Mouse (Mus musculus) layer of hippocampus, adult 8-10 months (tissue): ENCODE data around the gene Tead2. TPM values are rescaled to one million over a fixed set of nuclear protein-coding genes. Genes with fewer than 3 reads are reported as not detected.

Source experiments
- DNase-seq, 2 experiments: peaks; one replicate each; pipeline ENCODE4 v3.0.0; 2022; ENCODE audit warnings: low spot score in 2 of 2
- total RNA-seq, 4 experiments: library from RNA; stranded (reverse); gene quantifications; 2 replicates each; pipeline ENCODE4 v1.2.4; 2022

The Tead2 gene
- total RNA-seq, 4 experiments from 2014 or later: 2.2 to 5.4 (median 3.7) TPM

- no peak for DNase-seq
Measured at GRCm38 (mm10) chr7:45191803-45192363, 23.7 kb upstream of the Tead2 start.

DNA sequence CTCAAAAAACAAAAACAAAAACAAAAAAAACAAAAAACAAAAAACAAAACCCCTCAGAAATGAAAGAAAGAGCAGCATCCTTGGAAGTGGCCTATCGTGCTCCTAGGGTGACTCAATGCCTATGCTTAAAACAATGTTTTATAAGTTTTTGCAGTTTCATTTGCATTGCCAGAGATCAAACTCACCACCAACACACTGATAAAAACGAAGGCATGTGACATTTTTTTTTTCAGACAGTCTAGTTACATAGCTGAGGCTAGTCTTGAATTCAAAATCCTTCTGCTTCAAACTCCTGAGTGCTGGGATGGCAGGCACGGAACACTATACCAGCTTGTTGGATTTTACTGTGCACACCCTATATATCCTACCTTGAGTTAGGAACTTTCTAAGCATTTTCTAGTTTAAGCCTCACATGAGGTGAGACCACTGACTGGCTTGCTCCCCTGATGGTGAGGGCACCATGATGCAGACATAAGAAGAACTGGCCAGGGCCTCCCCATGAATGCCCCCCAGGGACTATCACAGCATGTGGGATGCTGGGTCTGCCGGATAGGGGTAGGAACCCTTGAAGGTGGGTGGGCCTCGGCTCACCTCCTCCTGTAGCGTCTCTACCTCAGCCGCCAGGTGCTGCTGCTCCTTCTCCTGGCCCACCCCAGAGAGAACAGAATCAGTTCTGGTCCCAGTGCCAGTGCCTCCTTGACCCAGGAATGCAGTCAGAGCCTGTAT is 22.8 kb upstream of the Tead2 start:
- no peak for DNase-seq

DNA sequence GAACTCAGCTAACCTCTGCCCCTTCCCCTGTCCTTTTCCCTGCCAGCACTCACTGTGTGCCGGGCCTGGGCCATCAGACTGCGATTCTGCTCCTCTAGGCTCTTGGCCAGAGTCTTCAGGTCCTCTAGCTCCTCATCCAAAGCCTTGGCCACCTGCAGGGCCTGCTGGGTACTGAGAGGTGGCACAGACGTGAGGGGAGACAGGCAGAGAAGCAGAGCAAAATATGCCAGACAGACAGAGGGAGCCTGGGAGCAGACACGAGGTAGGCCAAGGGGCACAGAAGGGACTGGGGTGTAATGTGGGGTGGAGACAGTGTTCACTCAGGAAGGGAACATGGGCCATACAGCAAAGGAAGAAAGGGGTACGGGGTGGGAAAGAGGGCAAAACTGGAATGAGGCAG is 22.1 kb upstream of the Tead2 start:
- no peak for DNase-seq

- no peak for DNase-seq
Measured at GRCm38 (mm10) chr7:45193871-45194785, 21.4 kb upstream of the Tead2 start.

DNA sequence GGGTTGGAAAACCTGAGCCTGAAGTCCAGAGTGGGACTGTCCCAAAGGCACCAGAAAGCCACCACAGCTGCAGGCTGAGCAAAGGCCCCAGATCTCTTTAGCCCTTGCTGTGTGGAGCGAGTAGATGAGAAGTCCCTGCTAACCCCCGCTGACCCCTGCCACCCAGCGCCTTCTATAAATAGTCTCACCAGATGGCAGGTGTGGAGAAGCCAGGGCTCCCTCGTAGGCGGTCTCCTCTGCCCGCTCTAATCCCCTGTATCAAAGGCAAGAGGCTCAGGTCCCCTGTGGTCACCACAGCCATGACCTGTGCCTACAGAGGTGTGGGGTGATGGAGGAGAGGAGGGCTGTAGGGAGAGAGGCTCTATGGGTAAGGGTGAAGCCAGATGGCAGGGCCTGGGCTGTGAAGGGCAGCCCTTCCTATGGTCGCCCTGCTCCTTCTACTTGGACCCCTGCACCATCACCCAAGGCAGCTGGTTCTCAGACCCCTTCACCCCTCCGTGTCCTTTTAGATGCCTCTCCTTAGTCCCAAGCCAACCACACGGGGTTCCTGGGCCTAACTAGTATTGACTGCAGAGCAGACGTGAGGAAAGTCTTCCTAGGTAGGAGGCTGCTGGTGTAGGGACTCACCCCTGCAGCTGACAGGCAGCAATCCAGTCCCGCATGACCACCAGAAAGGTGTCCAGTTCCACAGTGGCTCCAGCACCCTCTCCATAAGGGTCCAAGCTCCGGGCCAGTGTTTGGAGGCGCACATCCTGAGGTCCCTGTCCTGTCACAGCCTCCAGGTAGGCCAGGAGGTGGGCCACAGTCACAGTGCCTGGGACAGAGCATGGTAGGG is 20.0 kb upstream of the Tead2 start:
- no peak for DNase-seq

GRCm38 (mm10) chr7:45196176-45196535 is 19.4 kb upstream of the Tead2 start:
- no peak for DNase-seq

GRCm38 (mm10) chr7:45196994-45197393 is 18.6 kb upstream of the Tead2 start:
- DNase-seq: no peak

- DNase-seq: peak; percentile 69 to 71
Measured at GRCm38 (mm10) chr7:45198435-45198834, 17.1 kb upstream of the Tead2 start.

DNA sequence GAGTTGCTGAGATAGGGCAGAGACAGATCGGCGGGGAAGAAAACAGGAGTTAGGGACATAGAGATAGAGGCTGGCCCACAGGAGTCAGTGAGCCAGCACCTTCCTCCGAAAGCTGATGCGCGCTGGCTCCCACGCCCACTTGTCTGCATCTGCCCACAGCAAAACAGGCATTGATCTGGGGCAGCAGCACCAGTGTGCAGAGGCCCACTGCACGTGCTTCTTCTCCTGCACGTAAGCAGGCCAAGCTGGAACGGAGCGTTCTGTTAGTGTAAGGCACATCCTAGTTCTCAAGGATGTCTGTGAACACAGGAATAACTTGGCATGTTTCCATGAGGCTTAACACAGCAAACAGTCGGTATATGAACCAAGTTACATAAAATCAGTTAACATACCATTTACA is 16.6 kb upstream of the Tead2 start:
- no peak for DNase-seq

GRCm38 (mm10) chr7:45202654-45203053 is 12.9 kb upstream of the Tead2 start:
- no peak for DNase-seq

DNA sequence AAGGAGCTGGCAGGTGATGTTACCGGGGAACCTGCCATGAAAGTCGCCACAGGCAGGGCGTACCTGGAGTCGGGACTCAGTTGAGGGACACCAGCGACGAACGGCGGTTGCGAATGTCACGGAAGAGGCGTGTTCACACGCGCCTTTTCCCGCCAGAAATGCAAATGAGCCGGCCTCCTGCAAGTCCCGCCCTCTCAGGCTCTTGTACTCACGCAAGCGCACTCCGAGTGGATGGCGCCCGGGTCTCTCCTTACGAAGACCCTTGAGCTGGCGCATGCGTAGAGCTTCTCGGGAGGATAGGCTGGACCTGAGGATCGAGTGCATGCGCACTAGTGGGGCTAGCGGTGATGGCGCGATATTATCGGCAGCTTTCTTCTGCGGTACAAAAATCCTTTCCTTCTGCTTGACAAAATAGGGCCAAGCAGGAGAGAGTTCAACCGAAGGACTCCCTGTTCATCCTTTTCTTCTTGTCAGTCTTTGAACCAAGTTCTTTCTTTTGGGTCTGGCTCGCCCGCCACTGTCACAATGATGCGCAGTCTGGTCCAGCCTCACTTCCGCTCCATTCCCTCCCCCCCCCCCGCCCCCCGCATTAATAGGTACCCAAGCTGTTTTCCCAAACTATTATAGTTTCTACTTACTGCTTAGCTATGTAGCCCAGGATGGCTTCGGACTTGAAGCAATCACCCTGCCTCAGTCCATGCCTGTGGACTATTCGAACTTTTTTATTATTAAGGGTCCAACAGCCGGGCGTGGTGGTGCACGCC is 11.0 kb upstream of the Tead2 start, which contains the start of gene Ccdc155:
Gene Ccdc155, minus strand, starts transcription at position 513 of the 764 bp plus-strand sequence.
- DNase-seq: peak; percentile 90 to 92

DNA sequence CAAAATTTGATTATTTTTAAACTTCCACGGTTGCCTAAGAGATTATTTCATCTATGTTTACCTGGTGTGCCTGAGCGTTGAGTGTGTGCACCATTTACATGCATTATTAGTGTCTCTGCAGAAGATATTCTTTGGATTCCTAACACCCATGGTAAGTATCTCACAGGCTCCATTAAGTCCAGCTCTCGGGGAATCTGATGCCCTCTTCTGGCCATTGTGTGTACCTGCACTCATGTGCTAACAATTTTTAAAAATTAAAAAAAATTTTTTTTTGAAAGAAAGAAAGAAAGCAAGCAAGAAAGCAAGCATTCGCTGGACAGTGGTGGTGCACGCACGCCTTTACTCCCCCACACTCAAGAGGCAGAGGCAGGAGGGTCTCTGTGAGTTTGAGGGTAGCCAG is 7.3 kb upstream of the Tead2 start:
- DNase-seq: no peak

DNA sequence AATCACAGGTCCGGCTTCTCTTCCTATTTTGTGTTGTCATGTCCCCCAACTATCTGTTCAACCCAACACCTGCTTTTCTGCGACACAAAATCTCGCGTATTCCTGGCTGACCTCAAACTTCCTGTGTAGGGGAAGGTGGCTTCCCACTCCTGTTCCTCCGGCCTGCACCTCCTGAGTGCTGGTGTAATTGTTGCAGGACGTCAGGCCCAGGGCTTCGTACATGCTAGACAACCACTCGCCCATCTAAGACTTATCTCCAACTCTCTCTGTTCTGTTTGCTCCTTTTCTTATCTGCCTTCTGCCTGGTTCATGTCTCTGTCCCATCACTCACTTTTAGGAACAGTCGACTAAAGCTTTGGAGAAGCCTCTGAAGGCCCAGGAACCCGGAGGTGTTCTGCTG is 4.5 kb upstream of the Tead2 start:
- DNase-seq: no peak

DNA sequence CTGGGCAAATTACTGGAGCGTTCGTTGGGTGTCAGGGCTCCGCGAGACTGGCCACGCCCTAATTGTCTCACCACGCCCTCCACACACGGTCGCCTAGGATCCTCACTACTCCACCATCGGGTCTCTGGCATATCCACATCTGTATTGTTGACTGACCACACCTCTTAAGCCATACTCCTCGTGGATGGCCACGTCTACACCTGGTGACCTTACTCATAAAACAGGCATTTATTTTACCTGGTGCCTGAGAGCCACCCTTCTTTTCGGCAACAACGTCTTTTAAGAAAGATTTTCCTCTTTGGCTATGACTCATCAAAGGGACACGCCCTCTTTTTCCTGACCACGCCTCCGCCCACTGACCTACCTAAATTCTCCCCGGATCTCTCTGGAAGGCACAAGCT is 3.7 kb upstream of the Tead2 start, which contains the start of gene Dkkl1:
Gene Dkkl1, minus strand, starts transcription at position 297 of the 401 bp plus-strand sequence.
- no peak for DNase-seq

GRCm38 (mm10) chr7:45212356-45212755 is 3.2 kb upstream of the Tead2 start:
- no peak for DNase-seq

GRCm38 (mm10) chr7:45213708-45214107 is 1.8 kb upstream of the Tead2 start:
- DNase-seq: no peak

GRCm38 (mm10) chr7:45216442-45217183 is 1.1 kb downstream of the Tead2 start:
- DNase-seq: no peak

DNA sequence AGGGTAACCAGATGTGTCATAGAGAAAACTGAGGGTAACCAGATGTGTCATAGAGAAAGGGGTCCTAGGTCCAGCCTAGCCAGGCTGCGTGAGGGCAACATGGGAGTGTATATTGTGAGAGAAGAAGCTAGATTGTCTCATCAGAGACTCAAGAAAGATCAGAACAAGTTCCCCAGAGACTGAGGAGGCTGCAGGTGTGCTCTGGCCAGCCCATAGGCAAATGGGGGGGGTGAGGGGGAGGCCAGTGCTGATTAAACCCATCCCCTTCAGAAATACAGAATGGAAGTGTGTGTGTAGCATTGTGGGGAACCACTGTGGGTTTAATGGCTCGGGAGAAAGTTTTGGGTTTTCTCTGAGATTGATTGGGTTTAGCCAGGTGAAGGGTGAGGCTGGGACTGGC is 6.1 kb downstream of the Tead2 start:
- DNase-seq: no peak

DNA sequence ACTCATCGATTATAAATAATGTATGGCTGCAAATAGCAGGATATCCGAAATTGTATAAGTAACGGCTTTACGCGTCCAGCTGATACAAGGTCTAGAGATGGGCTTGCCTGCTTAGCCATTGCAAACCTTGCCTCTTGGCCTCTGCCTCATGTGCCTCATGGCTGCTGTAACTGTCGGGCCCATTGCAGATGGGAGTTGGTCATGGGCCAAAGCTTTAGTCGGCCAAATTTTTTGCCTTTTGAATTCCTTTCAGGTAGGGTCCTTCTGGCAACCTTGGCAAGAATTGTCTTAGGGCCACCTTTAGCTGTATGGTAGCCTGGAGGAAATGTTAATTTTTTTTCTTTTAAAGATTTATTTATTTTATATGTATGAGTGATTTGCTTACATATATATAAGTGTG is 9.3 kb downstream of the Tead2 start:
- DNase-seq: no peak

DNA sequence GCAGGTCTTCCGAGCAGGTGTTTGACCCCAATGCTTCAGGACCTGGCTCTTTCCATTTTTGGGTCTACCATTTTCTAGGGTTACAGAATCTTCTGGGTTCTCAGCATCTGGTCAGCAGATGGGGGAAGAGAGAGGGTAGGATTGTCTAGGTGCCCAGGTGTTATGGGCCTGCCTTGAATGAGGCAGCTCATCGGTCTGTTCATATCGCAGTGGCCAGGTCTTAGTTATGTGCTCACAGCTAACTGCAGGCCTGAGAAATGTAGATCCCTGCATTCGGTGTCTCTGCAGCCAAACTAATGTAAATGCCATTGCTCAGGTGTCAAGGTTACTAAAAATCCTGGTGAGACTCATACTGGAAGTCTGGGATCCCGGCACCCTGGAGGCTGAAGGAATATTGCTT is 10.9 kb downstream of the Tead2 start:
- DNase-seq: no peak
